ENCODE assay signal across 23 mouse cellular contexts in the genomic region with DNA sequence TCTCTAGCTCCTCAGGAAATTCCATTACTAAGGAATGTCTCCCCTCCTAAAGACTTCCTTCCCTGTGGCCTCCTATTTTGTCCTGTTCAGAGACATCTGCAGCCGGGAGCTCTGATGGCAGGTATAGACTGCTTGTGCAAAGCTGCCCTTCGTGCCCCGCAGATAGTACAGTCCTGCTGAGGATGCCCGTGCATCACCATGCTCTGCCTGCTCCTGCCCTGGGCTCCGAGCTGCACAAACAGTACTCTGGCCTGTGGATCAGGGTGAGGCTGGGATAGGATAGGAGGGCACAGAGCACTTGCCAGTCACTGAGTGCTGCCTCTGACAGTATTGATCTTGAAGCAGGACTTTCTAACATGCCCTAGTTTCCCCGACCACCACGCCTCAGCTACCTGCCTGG.
"Had no signal": no experiment of that assay in that cellular context is flagged by ENCODE, and none has a peak within 500 bp of the region (broad histone marks: within the 10 kb centered on the region; RNA-seq: fewer than 3 reads in every experiment).

No protein-coding gene starts in this region.

- H3K4me1 ChIP-seq: hindbrain, embryonic 13.5 days; hindbrain, embryonic 15.5 days; liver, embryonic 12.5 days had no signal

- H3K36me3 ChIP-seq: heart, embryonic 10.5 days; heart, embryonic 13.5 days; heart, embryonic 15.5 days; hindbrain, embryonic 13.5 days; hindbrain, embryonic 15.5 days; kidney, embryonic 15.5 days; limb, embryonic 12.5 days; limb, embryonic 15.5 days; liver, embryonic 12.5 days had no signal

- H3K9me3 ChIP-seq: heart, embryonic 10.5 days; heart, embryonic 13.5 days; heart, embryonic 15.5 days; hindbrain, embryonic 13.5 days; hindbrain, embryonic 15.5 days; kidney, embryonic 15.5 days; limb, embryonic 15.5 days; liver, embryonic 12.5 days had no signal

- H3K27ac ChIP-seq: heart, embryonic 10.5 days; heart, embryonic 13.5 days; heart, embryonic 15.5 days; hindbrain, embryonic 13.5 days; hindbrain, embryonic 15.5 days; hindbrain, postnatal 0 days; kidney, embryonic 15.5 days; limb, embryonic 12.5 days; limb, embryonic 15.5 days; liver, embryonic 12.5 days; liver, embryonic 14.5 days had no signal

- H3K27me3 ChIP-seq: heart, embryonic 13.5 days; heart, embryonic 15.5 days; hindbrain, embryonic 13.5 days; hindbrain, embryonic 15.5 days; kidney, embryonic 15.5 days; limb, embryonic 12.5 days; limb, embryonic 15.5 days; liver, embryonic 12.5 days had no signal

- H3K4me3 ChIP-seq: heart, embryonic 10.5 days; heart, embryonic 13.5 days; heart, embryonic 15.5 days; hindbrain, embryonic 13.5 days; hindbrain, embryonic 15.5 days; kidney, embryonic 15.5 days; limb, embryonic 12.5 days; limb, embryonic 15.5 days; liver, embryonic 12.5 days had no signal

- DNase-seq: gastrocnemius, postnatal 14 days; gastrocnemius, postnatal 36 days; heart, adult 18-20 months; heart, postnatal 14 days; heart, postnatal 36 days; kidney, adult 11 months; kidney, adult 9 months; kidney, postnatal 36 days; layer of hippocampus, adult 9-11 months; layer of hippocampus, postnatal 36 days; left cerebral cortex, postnatal 4 days had no signal

- H3K9ac ChIP-seq: heart, embryonic 13.5 days; heart, embryonic 15.5 days; hindbrain, embryonic 13.5 days; hindbrain, embryonic 15.5 days; kidney, embryonic 15.5 days; limb, embryonic 12.5 days; limb, embryonic 15.5 days; liver, embryonic 12.5 days; liver, embryonic 14.5 days had no signal

- ATAC-seq: hindbrain, postnatal 0 days; intestine, embryonic 16.5 days; liver, embryonic 12.5 days had no signal

- H3K4me2 ChIP-seq: heart, embryonic 13.5 days; heart, embryonic 15.5 days; hindbrain, embryonic 13.5 days; hindbrain, embryonic 15.5 days; kidney, embryonic 15.5 days; limb, embryonic 12.5 days; limb, embryonic 15.5 days; liver, embryonic 12.5 days had no signal
